ENCODE assay signal across 9 mouse cellular contexts in genomic region chr3:9573581-9573980, GRCm38 (mm10). TPM values are rescaled to one million over a fixed set of nuclear protein-coding genes. Genes with fewer than 3 reads are reported as not detected.
DNase-seq lines count a peak whose midpoint lies in the region; ATAC-seq and TF ChIP-seq lines count a peak whose summit lies in the region.
"Had no signal": no experiment of that assay in that cellular context is flagged by ENCODE, and none has a peak within 500 bp of the region (broad histone marks: within the 10 kb centered on the region; RNA-seq: fewer than 3 reads in every experiment).

No protein-coding gene starts in this region.

- no peak overlapping the region for H3K9ac ChIP-seq in hindbrain, embryonic 13.5 days
- H3K9ac ChIP-seq in hindbrain, embryonic 16.5 days (ENCODE audit: low read depth, low read length) = no peak overlapping the region

- no peak for TF ChIP-seq CTCF in lung, adult 2 months (IDR thresholded peaks at IDR 0.05; ENCODE audit: insufficient read depth, low read length)

- 10% methylated on average over 6 of the region's 6 CpGs for WGBS in lung, adult 2 months
- 67% methylated on average over 6 of the region's 6 CpGs for WGBS in hindbrain, embryonic 13.5 days
- WGBS in hindbrain, embryonic 16.5 days = 55% methylated on average over 6 of the region's 6 CpGs

- H3K9me3 ChIP-seq in hindbrain, embryonic 13.5 days = no peaks in the 10 kb centered on the region
- H3K9me3 ChIP-seq in hindbrain, embryonic 16.5 days (ENCODE audit: control insufficient read depth, low read length) = no peaks in the 10 kb centered on the region

- H3K36me3 ChIP-seq in hindbrain, embryonic 13.5 days = no peaks in the 10 kb centered on the region
- no peaks in the 10 kb centered on the region for H3K36me3 ChIP-seq in hindbrain, embryonic 16.5 days (ENCODE audit: control insufficient read depth, insufficient read depth, low read length)

- no peak overlapping the region for H3K27ac ChIP-seq in hindbrain, embryonic 13.5 days
- H3K27ac ChIP-seq in hindbrain, embryonic 16.5 days (ENCODE audit: low read depth, low read length) = no peak overlapping the region

- H3K4me3 ChIP-seq in lung, adult 2 months (replicated peaks; ENCODE audit: extremely low read depth, low read depth, low read length) = no peak overlapping the region
- H3K4me3 ChIP-seq in hindbrain, embryonic 13.5 days = no peak overlapping the region
- H3K4me3 ChIP-seq in hindbrain, embryonic 16.5 days (ENCODE audit: low read length) = no peak overlapping the region

- H3K4me1 ChIP-seq in lung, adult 2 months (ENCODE audit: control insufficient read depth, insufficient read depth, low read length) = peaks cover 8% of the 10 kb centered on the region
- peaks cover 29% of the 10 kb centered on the region for H3K4me1 ChIP-seq in hindbrain, embryonic 13.5 days (replicated peaks)
- peaks cover 2% of the 10 kb centered on the region for H3K4me1 ChIP-seq in hindbrain, embryonic 16.5 days (ENCODE audit: control insufficient read depth, insufficient read depth, low read depth, low read length)

- no peaks in the 10 kb centered on the region for H3K27me3 ChIP-seq in hindbrain, embryonic 13.5 days
- H3K27me3 ChIP-seq in hindbrain, embryonic 16.5 days (replicated peaks; ENCODE audit: control insufficient read depth, insufficient read depth, low read length) = no peaks in the 10 kb centered on the region
- H3K27me3 ChIP-seq: CH12.LX had no signal

- peak; percentile 38 for DNase-seq in embryo, embryonic 11 days
- no peak for DNase-seq in embryo, embryonic 10 days (ENCODE audit: low spot score)
- DNase-seq in gastrocnemius, adult 18-20 months (ENCODE audit: low spot score) = peak; percentile 53
- peak; percentile 77 to 88 for DNase-seq in kidney, adult 8-10 months
- peak; percentile 35 for DNase-seq in lung, adult 2 months
- DNase-seq in thymus, postnatal 25 days = no peak

- H3K4me2 ChIP-seq in hindbrain, embryonic 13.5 days = no peak overlapping the region
- no peak overlapping the region for H3K4me2 ChIP-seq in hindbrain, embryonic 16.5 days (ENCODE audit: low read length)

- no peak for ATAC-seq in hindbrain, embryonic 13.5 days (ENCODE audit: low FRiP score)
- ATAC-seq in hindbrain, embryonic 16.5 days = no peak

- no peak for TF ChIP-seq POLR2A in lung, adult 2 months (IDR thresholded peaks at IDR 0.05; ENCODE audit: borderline replicate concordance, extremely low read depth, low read depth, low read length)

RNA-seq across cellular contexts. Expression of gene Zfp704, which starts 36.3 kb away (rescaled TPM):
- total RNA-seq in gastrocnemius, adult 18-20 months (2021) = 1 to 10 TPM; 4.7 to 5.6 TPM
- 8.5 and 9.7 TPM in 2 replicates for polyA plus RNA-seq in lung, adult 2 months (2012; rRNA removed)
- 8.5 and 8.7 TPM in 2 replicates for polyA plus RNA-seq in hindbrain, embryonic 13.5 days (2015; fragmentation: Nextera tagmentation; extraction: Ambion mirVana)
- 12.5 and 13.3 TPM in 2 replicates for polyA plus RNA-seq in hindbrain, embryonic 16.5 days (2015; fragmentation: Nextera tagmentation; extraction: Ambion mirVana)
- total RNA-seq: CH12.LX had no signal

Comparison
In these comparisons a context has a peak if more than half of its experiments do, and no peak if none do; other contexts are left out.
1. DNase-seq: peak in embryo, embryonic 11 days (single experiment), gastrocnemius, adult 18-20 months (single experiment), kidney, adult 8-10 months (2 of 2) and lung, adult 2 months (single experiment); none in embryo, embryonic 10 days (single experiment) and thymus, postnatal 25 days (single experiment).